Mouse (Mus musculus): Measurements from ENCODE around the gene Nrip1. TPM values are rescaled to one million over a fixed set of nuclear protein-coding genes. Genes with fewer than 3 reads are reported as not detected.

Gene Nrip1
- polyA plus RNA-seq, 1 experiment = 2.4 TPM

- H3K79me3 ChIP-seq (ENCODE audit: low read depth) = peaks cover 32% of the 10 kb centered on the region
- no peak for TF ChIP-seq MYOG (IDR thresholded peaks at IDR 0.05; ENCODE audit: control insufficient read depth, extremely low read depth, insufficient read length)
- no peak for TF ChIP-seq MYOD1 (IDR thresholded peaks at IDR 0.05; ENCODE audit: control insufficient read depth, insufficient read length, low read depth)
- no peak for TF ChIP-seq USF1 (IDR thresholded peaks at IDR 0.05; ENCODE audit: low read depth)
- no peak for TF ChIP-seq CEBPB (IDR thresholded peaks at IDR 0.05; ENCODE audit: low read depth)
- no peak for TF ChIP-seq MAX (IDR thresholded peaks at IDR 0.05)
- no peak for TF ChIP-seq CTCF (IDR thresholded peaks at IDR 0.05; ENCODE audit: control insufficient read depth, insufficient read depth, insufficient read length)
- no peak for TF ChIP-seq FOSL1 (IDR thresholded peaks at IDR 0.05; ENCODE audit: insufficient read depth, low read length, poor library complexity, severe bottlenecking)
- H3K36me3 ChIP-seq (ENCODE audit: control insufficient read depth, insufficient read depth) = peaks cover 7% of the 10 kb centered on the region
- H3K4me3 ChIP-seq (ENCODE audit: insufficient read depth, poor library complexity, severe bottlenecking) = no peak overlapping the region
- no peaks in the 10 kb centered on the region for H3K27me3 ChIP-seq (ENCODE audit: control insufficient read depth, insufficient read depth, insufficient read length)
- H3ac ChIP-seq (ENCODE audit: control insufficient read depth, insufficient read length, low read depth) = no peak overlapping the region
- peaks cover 56% of the 10 kb centered on the region for H3K79me2 ChIP-seq (ENCODE audit: control insufficient read depth, insufficient read depth)
These were observed 42.4 kb downstream of the Nrip1 start for GRCm38 (mm10) chr16:76331231-76331630.

- Histone ChIP-seq H3K79me2 (ENCODE audit: control insufficient read depth, insufficient read depth) (peaks cover 28% of the 10 kb centered on the region), H3K79me3 (ENCODE audit: low read depth) (peaks cover 14% of the 10 kb centered on the region), H3ac (ENCODE audit: control insufficient read depth, insufficient read length, low read depth) (no peak overlapping the region), H3K27me3 (ENCODE audit: control insufficient read depth, insufficient read depth, insufficient read length) (no peaks in the 10 kb centered on the region), H3K36me3 (ENCODE audit: control insufficient read depth, insufficient read depth) (no peaks in the 10 kb centered on the region), H3K4me3 (ENCODE audit: insufficient read depth, poor library complexity, severe bottlenecking) (no peak overlapping the region)
- no peak for TF ChIP-seq USF1 (IDR thresholded peaks at IDR 0.05; ENCODE audit: low read depth)
- no peak for TF ChIP-seq FOSL1 (IDR thresholded peaks at IDR 0.05; ENCODE audit: insufficient read depth, low read length, poor library complexity, severe bottlenecking)
These were observed 48.3 kb downstream of the Nrip1 start for GRCm38 (mm10) chr16:76325315-76325710.

GRCm38 (mm10) chr16:76324411-76325314 lies 49.0 kb downstream of the Nrip1 start:
- Histone ChIP-seq H3K36me3 (ENCODE audit: control insufficient read depth, insufficient read depth) (no peaks in the 10 kb centered on the region), H3K79me2 (ENCODE audit: control insufficient read depth, insufficient read depth) (peaks cover 28% of the 10 kb centered on the region), H3K4me3 (ENCODE audit: insufficient read depth, poor library complexity, severe bottlenecking) (no peak overlapping the region), H3K27me3 (ENCODE audit: control insufficient read depth, insufficient read depth, insufficient read length) (no peaks in the 10 kb centered on the region), H3ac (ENCODE audit: control insufficient read depth, insufficient read length, low read depth) (no peak overlapping the region), H3K79me3 (ENCODE audit: low read depth) (peaks cover 14% of the 10 kb centered on the region)
- TF ChIP-seq MAX (IDR thresholded peaks at IDR 0.05) = no peak
- TF ChIP-seq CTCF (IDR thresholded peaks at IDR 0.05; ENCODE audit: control insufficient read depth, insufficient read depth, insufficient read length) = no peak
- no peak for TF ChIP-seq CEBPB (IDR thresholded peaks at IDR 0.05; ENCODE audit: low read depth)
- TF ChIP-seq MYOD1 (IDR thresholded peaks at IDR 0.05; ENCODE audit: control insufficient read depth, insufficient read length, low read depth) = no peak
- no peak for TF ChIP-seq USF1 (IDR thresholded peaks at IDR 0.05; ENCODE audit: low read depth)
- no peak for TF ChIP-seq MYOG (IDR thresholded peaks at IDR 0.05; ENCODE audit: control insufficient read depth, extremely low read depth, insufficient read length)
- no peak for TF ChIP-seq FOSL1 (IDR thresholded peaks at IDR 0.05; ENCODE audit: insufficient read depth, low read length, poor library complexity, severe bottlenecking)

- TF ChIP-seq MAX (IDR thresholded peaks at IDR 0.05) = no peak
- no peak for TF ChIP-seq CEBPB (IDR thresholded peaks at IDR 0.05; ENCODE audit: low read depth)
- no peak for TF ChIP-seq CTCF (IDR thresholded peaks at IDR 0.05; ENCODE audit: control insufficient read depth, insufficient read depth, insufficient read length)
- no peak for TF ChIP-seq MYOG (IDR thresholded peaks at IDR 0.05; ENCODE audit: control insufficient read depth, extremely low read depth, insufficient read length)
- no peak for TF ChIP-seq FOSL1 (IDR thresholded peaks at IDR 0.05; ENCODE audit: insufficient read depth, low read length, poor library complexity, severe bottlenecking)
- no peak for TF ChIP-seq MYOD1 (IDR thresholded peaks at IDR 0.05; ENCODE audit: control insufficient read depth, insufficient read length, low read depth)
- TF ChIP-seq USF1 (IDR thresholded peaks at IDR 0.05; ENCODE audit: low read depth) = no peak
- Histone ChIP-seq H3K27me3 (ENCODE audit: control insufficient read depth, insufficient read depth, insufficient read length) (no peaks in the 10 kb centered on the region), H3ac (ENCODE audit: control insufficient read depth, insufficient read length, low read depth) (no peak overlapping the region), H3K4me3 (ENCODE audit: insufficient read depth, poor library complexity, severe bottlenecking) (no peak overlapping the region), H3K79me2 (ENCODE audit: control insufficient read depth, insufficient read depth) (peaks cover 32% of the 10 kb centered on the region), H3K36me3 (ENCODE audit: control insufficient read depth, insufficient read depth) (no peaks in the 10 kb centered on the region), H3K79me3 (ENCODE audit: low read depth) (peaks cover 15% of the 10 kb centered on the region)
These were observed 49.9 kb downstream of the Nrip1 start for GRCm38 (mm10) chr16:76323594-76324307.

GRCm38 (mm10) chr16:76323141-76323540 lies 50.5 kb downstream of the Nrip1 start:
- Histone ChIP-seq H3K79me2 (ENCODE audit: control insufficient read depth, insufficient read depth) (peaks cover 32% of the 10 kb centered on the region), H3K4me3 (ENCODE audit: insufficient read depth, poor library complexity, severe bottlenecking) (no peak overlapping the region), H3ac (ENCODE audit: control insufficient read depth, insufficient read length, low read depth) (no peak overlapping the region), H3K79me3 (ENCODE audit: low read depth) (peaks cover 17% of the 10 kb centered on the region), H3K36me3 (ENCODE audit: control insufficient read depth, insufficient read depth) (no peaks in the 10 kb centered on the region), H3K27me3 (ENCODE audit: control insufficient read depth, insufficient read depth, insufficient read length) (no peaks in the 10 kb centered on the region)
- TF ChIP-seq CEBPB (IDR thresholded peaks at IDR 0.05; ENCODE audit: low read depth) = no peak
- TF ChIP-seq MYOD1 (IDR thresholded peaks at IDR 0.05; ENCODE audit: control insufficient read depth, insufficient read length, low read depth) = no peak
- TF ChIP-seq FOSL1 (IDR thresholded peaks at IDR 0.05; ENCODE audit: insufficient read depth, low read length, poor library complexity, severe bottlenecking) = no peak
- TF ChIP-seq MYOG (IDR thresholded peaks at IDR 0.05; ENCODE audit: control insufficient read depth, extremely low read depth, insufficient read length) = no peak
- TF ChIP-seq USF1 (IDR thresholded peaks at IDR 0.05; ENCODE audit: low read depth) = no peak
- TF ChIP-seq MAX (IDR thresholded peaks at IDR 0.05) = no peak
- TF ChIP-seq CTCF (IDR thresholded peaks at IDR 0.05; ENCODE audit: control insufficient read depth, insufficient read depth, insufficient read length) = no peak
